Mouse (Mus musculus) CH12.LX (cell line): ENCODE results near the gene Col5a1. TPM values are rescaled to one million over a fixed set of nuclear protein-coding genes. Genes with fewer than 3 reads are reported as not detected.

Source experiments
- DNase-seq: peaks from one replicate; pipeline ENCODE4 v3.0.0-alpha.2; 2013; ENCODE audit errors: extremely low read depth
- H3K27ac ChIP-seq: 2 replicates; pipeline ENCODE4 v1.5.1; 2012; ENCODE audit warnings: low read depth, mild to moderate bottlenecking, control low read depth, moderate library complexity; ENCODE audit not compliant: insufficient read depth
- H3K27me3 ChIP-seq: replicated peaks from 2 replicates; pipeline ENCODE3; 2012; ENCODE audit warnings: inconsistent platforms
- H3K36me3 ChIP-seq, 2 experiments: replicated peaks in 1 of 2; 2 replicates each; pipeline versions ENCODE3 to v1.6.1; 2012; ENCODE audit warnings: inconsistent platforms in 1 of 2, low read length in 1 of 2, mild to moderate bottlenecking in 1 of 2, mixed read lengths in 1 of 2, moderate library complexity in 1 of 2; ENCODE audit not compliant: control insufficient read depth in 1 of 2, insufficient read depth in 1 of 2
- H3K4me1 ChIP-seq, 2 experiments: 2 replicates each; pipeline ENCODE4 v1.6.1; 2012; ENCODE audit warnings: inconsistent platforms in 1 of 2, moderate library complexity in 1 of 2; ENCODE audit not compliant: insufficient read depth in 2 of 2, control insufficient read depth in 1 of 2
- H3K4me2 ChIP-seq: 2 replicates; pipeline ENCODE4 v1.6.1; 2012; ENCODE audit warnings: low read depth, mild to moderate bottlenecking, control low read depth; ENCODE audit not compliant: poor library complexity, insufficient read depth, severe bottlenecking
- H3K4me3 ChIP-seq, 3 experiments: fragments of 150-350 bp in 1 of 3; sonication (generic) in 1 of 3; replicated peaks in 1 of 3; 2 replicates each; pipeline versions ENCODE3 to v1.5.1; 2011 to 2012; ENCODE audit warnings: low read depth in 2 of 3, low read length in 2 of 3, mild to moderate bottlenecking in 2 of 3, moderate library complexity in 2 of 3, control low read depth in 1 of 3, improper control_type of control experiment in 1 of 3, inconsistent platforms in 1 of 3, mixed read lengths in 1 of 3; ENCODE audit not compliant: poor library complexity in 1 of 3
- H3K79me2 ChIP-seq: replicated peaks from 2 replicates; pipeline ENCODE4 v1.6.1; 2012; ENCODE audit warnings: mild to moderate bottlenecking, moderate library complexity; ENCODE audit not compliant: control insufficient read depth, poor library complexity, insufficient read depth, severe bottlenecking; ENCODE audit errors: extremely low read depth
- H3K9ac ChIP-seq: 2 replicates; pipeline ENCODE4 v1.6.1; 2012; ENCODE audit warnings: low read depth, mild to moderate bottlenecking, control low read depth, moderate library complexity; ENCODE audit not compliant: insufficient read depth
- H3K9me3 ChIP-seq: replicated peaks from 2 replicates; pipeline ENCODE3; 2012; ENCODE audit warnings: low read length, inconsistent platforms, mixed read lengths
- BHLHE40 ChIP-seq: IDR thresholded peaks from 2 replicates; pipeline ENCODE4 v1.6.1; 2011; ENCODE audit warnings: mild to moderate bottlenecking, low read depth, low read length, improper control_type of control experiment
- CHD2 ChIP-seq: IDR thresholded peaks from 2 replicates; pipeline ENCODE4 v1.6.1; 2011; ENCODE audit warnings: low read length, improper control_type of control experiment
- CTCF ChIP-seq, 2 experiments: IDR thresholded peaks in 1 of 2; conservative IDR thresholded peaks in 1 of 2; 2 replicates each; pipeline ENCODE4 v1.5.1; 2011 to 2012; ENCODE audit warnings: low read depth in 2 of 2, low read length in 2 of 2, improper control_type of control experiment in 1 of 2, inconsistent platforms in 1 of 2, mild to moderate bottlenecking in 1 of 2, moderate library complexity in 1 of 2
- E2F4 ChIP-seq: IDR thresholded peaks from 2 replicates; pipeline ENCODE4 v1.6.1; 2011; ENCODE audit warnings: low read depth, low read length, improper control_type of control experiment; ENCODE audit not compliant: insufficient replicate concordance
- EP300 ChIP-seq: IDR thresholded peaks from 2 replicates; pipeline ENCODE4 v1.6.1; 2011; ENCODE audit warnings: low read length, improper control_type of control experiment
- IRF4 ChIP-seq: IDR thresholded peaks from 2 replicates; pipeline ENCODE4 v1.6.1; 2014; ENCODE audit warnings: low read depth, mild to moderate bottlenecking, inconsistent platforms, low read length, improper control_type of control experiment
- JUN ChIP-seq: IDR thresholded peaks from 2 replicates; pipeline ENCODE4 v1.6.1; 2011; ENCODE audit warnings: low read depth, mild to moderate bottlenecking, low read length, improper control_type of control experiment, moderate library complexity; ENCODE audit not compliant: insufficient read depth
- JUND ChIP-seq: conservative IDR thresholded peaks from 2 replicates; pipeline ENCODE4 v1.6.1; 2011; ENCODE audit warnings: low read depth, low read length, improper control_type of control experiment
- KAT2A ChIP-seq: IDR thresholded peaks from 2 replicates; pipeline ENCODE4 v1.6.1; 2012; ENCODE audit warnings: low read length, improper control_type of control experiment, inconsistent platforms; ENCODE audit not compliant: insufficient replicate concordance
- MAFK ChIP-seq: IDR thresholded peaks from 2 replicates; pipeline ENCODE4 v1.6.1; 2011; ENCODE audit warnings: low read length, improper control_type of control experiment; ENCODE audit not compliant: insufficient replicate concordance
- MAX ChIP-seq: IDR thresholded peaks from 2 replicates; pipeline ENCODE4 v1.6.1; 2011; ENCODE audit warnings: low read length, improper control_type of control experiment
- MAZ ChIP-seq: IDR thresholded peaks from 2 replicates; pipeline ENCODE4 v1.6.1; 2012; ENCODE audit warnings: low read depth, mild to moderate bottlenecking, inconsistent platforms, low read length, improper control_type of control experiment, moderate library complexity
- NRF1 ChIP-seq: IDR thresholded peaks from 2 replicates; pipeline ENCODE4 v1.6.1; 2014; ENCODE audit warnings: low read depth, mild to moderate bottlenecking, inconsistent platforms, low read length, improper control_type of control experiment, moderate library complexity
- POLR2A ChIP-seq: IDR thresholded peaks from 2 replicates; pipeline ENCODE4 v1.6.1; 2011; ENCODE audit warnings: low read depth, mild to moderate bottlenecking, improper control_type of control experiment, low read length
- RAD21 ChIP-seq: IDR thresholded peaks from 2 replicates; pipeline ENCODE4 v1.6.1; 2011; ENCODE audit warnings: low read depth, mild to moderate bottlenecking, low read length, improper control_type of control experiment, moderate library complexity
- TCF12 ChIP-seq: IDR thresholded peaks from 2 replicates; pipeline ENCODE4 v1.6.1; 2014; ENCODE audit warnings: low read depth, mild to moderate bottlenecking, inconsistent platforms, low read length, improper control_type of control experiment
- ZC3H11A ChIP-seq: IDR thresholded peaks from 2 replicates; pipeline ENCODE4 v1.6.1; 2012; ENCODE audit warnings: low read depth, mild to moderate bottlenecking, inconsistent platforms, low read length, improper control_type of control experiment
- ZKSCAN1 ChIP-seq: IDR thresholded peaks from 2 replicates; pipeline ENCODE4 v1.6.1; 2012; ENCODE audit warnings: low read depth, inconsistent platforms, low read length, improper control_type of control experiment, borderline replicate concordance
- dilution Hi-C: fragments of 300-500 bp; cut with MboI; formaldehyde crosslinking; loops from 2 replicates; pipeline ENCODE4 v1.14.3; 2020; ENCODE audit warnings: low sequenced_read_pairs; ENCODE audit not compliant: extremely low pct_unique_long_range_greater_than_20kb, extremely low pct_ligation_motif_present
- in situ Hi-C: fragments of 300-500 bp; cut with MboI; formaldehyde crosslinking; loops from 3 replicates; pipeline ENCODE4 v1.14.3; 2019; ENCODE audit warnings: low sequenced_read_pairs, low pct_ligation_motif_present, low pct_unique_long_range_greater_than_20kb, mixed read lengths
- polyA plus RNA-seq: library from polyadenylated mRNA; unstranded; fragments of >175 nt; gene quantifications from 2 replicates; pipeline ENCODE4 v1.2.1, GENCODE M21; 2012; ENCODE audit warnings: low read depth; ENCODE audit not compliant: insufficient read length
- total RNA-seq, 2 experiments: library from RNA; depleted of rRNA; stranded (reverse); fragments of 300-350 nt in 1 of 2; fragments of >200 nt in 1 of 2; gene quantifications; 2 replicates each; pipeline ENCODE4 v1.2.3; 2012 to 2014

The Col5a1 gene
- total and polyA plus RNA-seq, 3 experiments, result 0.04 TPM; not detected in 2

DNA sequence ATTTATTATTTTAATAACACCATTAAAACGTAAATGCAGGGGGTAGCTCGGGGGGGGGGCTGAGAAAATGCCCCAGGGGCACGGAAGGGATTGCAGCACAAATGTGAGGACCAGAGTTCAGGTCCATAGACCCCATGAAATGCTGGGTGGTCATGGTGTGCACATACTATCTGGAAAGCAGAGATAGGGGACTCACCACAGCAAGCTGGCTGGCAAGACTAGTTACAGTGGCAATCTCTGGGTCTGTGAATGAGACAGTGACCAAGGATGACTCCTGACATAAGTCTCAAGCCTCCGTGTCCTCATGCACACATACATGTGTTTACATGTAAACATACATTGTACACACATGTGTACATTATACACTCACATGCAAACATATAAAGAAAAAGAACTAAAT is 90.3 kb downstream of the Col5a1 start:
- DNase-seq, result no peak
- H3K27ac ChIP-seq, result no peak overlapping the region
- in situ Hi-C loops, result loop anchor here (10.0 kb wide), 1 partner anchor 202 kb away; no protein-coding TSS in a partner anchor

DNA sequence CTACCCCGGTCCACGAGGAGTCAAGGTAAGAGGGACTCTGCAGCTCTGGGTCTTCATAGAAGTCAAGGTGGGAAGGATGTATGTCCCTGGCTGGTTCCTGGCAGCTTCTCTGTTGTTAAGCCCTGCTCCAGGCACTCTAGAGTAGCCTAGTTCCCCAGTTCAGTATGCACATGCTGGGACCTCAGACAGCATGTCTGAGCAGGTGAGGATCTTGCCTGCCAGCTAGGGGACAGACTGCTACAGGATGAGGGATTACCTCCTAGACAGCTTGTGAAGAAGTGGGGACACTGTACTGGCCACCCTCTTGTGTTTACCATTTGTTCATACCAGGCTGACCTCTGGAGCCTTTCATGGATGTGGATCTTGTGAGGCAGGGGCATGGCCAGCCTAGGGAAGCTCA is 94.8 kb downstream of the Col5a1 start:
- H3K79me2 ChIP-seq, result no peaks in the 10 kb centered on the region
- no peaks in the 10 kb centered on the region for H3K4me1 ChIP-seq
- no peak overlapping the region for H3K4me2 ChIP-seq
- in situ Hi-C loops, result no loop called here
- peaks cover 93% of the 10 kb centered on the region for H3K27me3 ChIP-seq
- DNase-seq, result no peak
- H3K9me3 ChIP-seq, result peaks cover 6% of the 10 kb centered on the region
- no peak overlapping the region for H3K4me3 ChIP-seq
- H3K36me3 ChIP-seq, result no peaks in the 10 kb centered on the region
- dilution Hi-C loops, result no loop called here
- H3K9ac ChIP-seq, result no peak overlapping the region
- no peak for TF ChIP-seq ZC3H11A
- no peak for TF ChIP-seq MAFK
- no peak for TF ChIP-seq JUND
- no peak for TF ChIP-seq CHD2
- TF ChIP-seq NRF1, result no peak
- TF ChIP-seq ZKSCAN1, result no peak
- no peak for TF ChIP-seq RAD21
- TF ChIP-seq E2F4, result no peak
- no peak for TF ChIP-seq MAZ
- no peak overlapping the region for H3K27ac ChIP-seq

More for the DNA sequence above, 90.3 kb downstream of the Col5a1 start:
- no peak overlapping the region for H3K9ac ChIP-seq
- no peaks in the 10 kb centered on the region for H3K36me3 ChIP-seq
- no peak overlapping the region for H3K4me3 ChIP-seq
- no peaks in the 10 kb centered on the region for H3K4me1 ChIP-seq
- H3K4me2 ChIP-seq, result no peak overlapping the region
- H3K9me3 ChIP-seq, result peaks cover 6% of the 10 kb centered on the region
- no peak for TF ChIP-seq NRF1
- no peak for TF ChIP-seq TCF12
- TF ChIP-seq EP300, result no peak
- no peak for TF ChIP-seq BHLHE40
- TF ChIP-seq POLR2A, result no peak
- TF ChIP-seq JUN, result no peak
- no peak for TF ChIP-seq KAT2A
- TF ChIP-seq IRF4, result no peak
- TF ChIP-seq MAZ, result no peak
- TF ChIP-seq ZC3H11A, result no peak
- no peak for TF ChIP-seq MAX
- TF ChIP-seq RAD21, result no peak
- no peak for TF ChIP-seq CTCF (conservative IDR thresholded peaks at IDR 0.05 in 1 of 2, IDR thresholded peaks at IDR 0.05 in 1 of 2; ENCODE audit: low read depth in 2 of 2, low read length in 2 of 2)
- TF ChIP-seq MAFK, result no peak
- TF ChIP-seq ZKSCAN1, result no peak
- peaks cover 85% of the 10 kb centered on the region for H3K27me3 ChIP-seq
- no peaks in the 10 kb centered on the region for H3K79me2 ChIP-seq
- dilution Hi-C loops, result no loop called here
